Mouse (Mus musculus) right cerebral cortex, adult 18-20 months (tissue): ENCODE measurements around the gene Tlr9.

Experiments used
- DNase-seq: peaks from one replicate; pipeline ENCODE4 v3.0.0; 2022; ENCODE audit warnings: mixed read lengths

The Tlr9 gene

DNA sequence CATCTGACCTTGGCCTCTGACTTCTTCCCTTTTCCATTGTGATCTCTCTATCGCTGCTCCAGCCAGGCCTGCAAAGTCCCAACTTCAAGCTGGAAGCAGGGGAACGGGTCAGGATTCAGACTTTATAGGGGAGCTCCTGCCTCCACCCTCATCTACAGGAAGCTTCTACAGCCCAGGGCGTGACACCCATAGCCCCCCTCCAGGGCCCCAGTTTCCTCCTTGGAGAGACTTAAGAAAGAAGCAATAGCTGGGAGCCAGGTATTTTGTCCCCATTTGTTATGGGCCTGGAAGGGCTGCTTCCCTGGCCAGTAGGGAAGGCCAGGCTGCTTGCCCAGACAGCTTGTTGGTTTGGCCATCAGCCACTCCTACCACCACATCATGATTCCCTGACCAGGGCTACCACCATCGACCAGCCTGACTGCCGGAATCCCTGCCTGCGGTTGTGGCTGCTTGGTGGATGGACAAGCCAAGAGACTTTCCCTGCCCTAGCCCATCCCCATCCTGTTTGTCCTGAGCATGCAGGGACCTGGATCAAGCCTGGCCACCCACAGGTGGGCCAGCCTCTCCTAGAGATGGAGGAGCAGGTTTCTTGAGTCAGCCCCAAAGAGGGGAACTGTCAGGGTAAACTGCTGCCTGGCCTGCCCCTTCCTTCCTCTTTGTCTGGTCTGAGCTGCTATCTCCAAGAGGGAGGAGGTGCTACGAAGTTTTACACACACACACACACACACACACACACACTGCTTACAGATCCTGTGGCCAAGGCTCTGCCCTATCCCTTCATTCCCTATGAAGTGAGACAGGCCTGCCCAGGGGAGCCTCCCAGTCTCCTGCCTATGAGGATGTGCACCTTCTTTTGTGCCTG lies 18.2 kb upstream of the Tlr9 start:
- DNase-seq = no peak

GRCm38 (mm10) chr9:106205713-106206290 lies 16.6 kb upstream of the Tlr9 start:
- DNase-seq = no peak

DNA sequence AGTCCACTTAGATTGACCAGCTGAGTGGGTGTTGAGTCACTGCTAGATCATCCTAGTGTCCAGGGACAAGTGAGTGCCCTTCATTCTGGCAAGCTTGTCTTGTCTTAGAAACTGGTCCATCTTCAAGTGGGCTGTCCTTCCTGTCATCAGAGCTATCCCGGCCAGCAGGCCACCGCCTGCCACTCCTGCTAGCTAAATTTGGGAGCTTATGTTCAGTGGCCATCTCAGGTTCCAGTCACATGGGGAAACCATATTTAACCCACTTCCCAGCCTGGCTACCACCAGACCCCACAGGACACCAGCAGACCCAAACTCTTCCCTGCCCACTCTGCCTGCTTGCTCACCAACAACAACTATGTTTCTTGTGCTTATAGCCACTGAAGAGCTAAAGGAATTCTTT lies 15.9 kb upstream of the Tlr9 start:
- DNase-seq = no peak

DNA sequence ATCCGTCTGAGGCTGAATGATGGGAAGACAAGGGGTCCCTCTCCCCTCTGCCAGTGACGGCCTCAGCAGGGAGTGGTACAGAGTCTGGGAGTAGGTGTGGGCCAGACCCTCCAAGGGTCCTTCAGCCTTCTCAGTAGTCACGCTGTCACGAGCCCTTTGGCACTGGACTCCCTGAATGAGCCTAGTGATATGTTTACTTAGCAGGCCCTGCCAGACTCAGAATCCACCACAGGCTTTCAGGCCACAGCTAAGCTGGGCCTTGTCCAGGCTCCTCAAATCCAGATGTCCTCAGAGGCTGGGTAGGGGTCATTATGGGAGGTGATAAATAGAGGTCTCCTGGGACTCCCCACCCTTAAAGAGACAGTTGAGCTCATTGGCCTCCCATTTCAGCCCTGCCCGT lies 14.2 kb upstream of the Tlr9 start:
- DNase-seq = no peak

- no peak for DNase-seq
Observed at GRCm38 (mm10) chr9:106209954-106210353, 12.4 kb upstream of the Tlr9 start.

DNA sequence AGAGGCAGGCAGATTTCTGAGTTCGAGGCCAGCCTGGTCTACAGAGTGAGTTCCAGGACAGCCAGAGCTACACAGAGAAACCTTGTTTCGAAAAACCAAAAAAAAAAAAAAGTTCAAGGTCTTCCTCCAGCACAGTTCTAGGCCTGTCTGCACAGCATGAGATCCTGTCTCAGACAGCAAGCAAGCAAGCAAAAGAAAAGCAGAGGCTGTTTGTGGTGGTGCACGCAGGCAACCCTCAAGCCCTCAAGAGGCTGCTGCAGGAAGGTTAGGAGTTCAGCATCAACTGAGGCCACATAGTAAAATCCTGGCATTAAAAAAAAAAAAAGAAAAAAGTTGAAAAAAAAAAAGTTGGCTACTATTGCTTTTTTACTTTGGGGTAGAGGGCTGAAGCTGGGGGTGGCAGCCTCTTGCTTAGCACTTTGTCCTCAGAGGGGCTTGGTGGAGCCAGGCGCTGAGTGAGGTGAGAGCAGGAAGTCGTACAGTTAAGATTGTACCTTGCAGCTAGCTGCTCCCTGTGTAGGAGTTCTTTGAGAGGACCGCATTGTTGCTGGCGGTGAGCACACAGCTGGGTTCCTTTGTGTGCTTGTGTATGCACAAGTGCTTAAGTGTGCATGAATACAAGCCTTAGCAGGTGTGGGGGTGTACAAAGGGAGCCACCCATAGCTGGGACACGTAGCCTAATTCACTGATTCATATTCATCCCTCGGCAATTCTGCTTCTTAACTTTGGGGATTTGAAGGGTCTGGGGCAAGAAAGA lies 11.4 kb upstream of the Tlr9 start:
- no peak for DNase-seq

DNA sequence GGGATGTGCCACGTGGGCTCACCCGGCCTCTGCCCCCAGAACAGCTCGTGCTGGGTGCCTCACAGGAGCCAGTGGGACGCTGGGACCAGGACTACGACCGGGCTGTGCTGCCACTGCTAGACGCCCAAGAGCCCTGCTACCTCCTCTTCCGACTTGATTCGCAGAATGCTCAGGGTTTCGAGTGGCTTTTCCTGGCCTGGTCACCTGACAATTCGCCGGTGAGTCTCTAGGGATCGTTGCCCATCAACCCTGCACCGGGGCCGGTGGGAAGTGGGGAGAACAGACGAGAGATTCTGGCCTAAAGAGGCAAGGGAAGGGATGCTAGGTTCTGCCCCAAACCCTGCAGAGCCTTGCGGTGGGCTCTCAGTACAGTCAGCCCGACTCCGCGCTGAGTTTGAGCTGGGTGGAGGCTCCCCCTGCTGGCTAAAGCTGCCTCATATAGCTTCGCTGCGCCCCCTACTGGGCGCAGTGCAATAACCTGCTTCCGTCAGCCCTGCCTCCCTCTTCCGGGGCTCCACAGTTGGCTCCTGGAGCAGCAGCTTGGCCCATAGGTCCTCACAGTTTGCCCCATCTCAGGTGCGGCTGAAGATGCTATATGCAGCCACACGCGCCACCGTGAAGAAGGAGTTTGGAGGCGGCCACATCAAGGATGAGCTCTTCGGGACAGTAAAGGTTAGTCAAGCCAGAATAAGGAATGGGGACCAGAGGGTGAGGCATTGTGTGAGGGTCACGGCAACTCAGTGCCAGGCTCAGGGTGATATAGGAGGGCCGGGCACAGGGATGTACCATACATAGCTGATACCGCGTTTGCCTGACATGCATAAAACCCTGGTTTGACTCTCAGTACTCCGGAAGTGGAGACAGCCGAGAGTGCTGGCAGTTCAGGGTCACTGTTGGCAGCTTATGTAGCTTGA lies 10.5 kb upstream of the Tlr9 start:
- peak; percentile 76 for DNase-seq

DNA sequence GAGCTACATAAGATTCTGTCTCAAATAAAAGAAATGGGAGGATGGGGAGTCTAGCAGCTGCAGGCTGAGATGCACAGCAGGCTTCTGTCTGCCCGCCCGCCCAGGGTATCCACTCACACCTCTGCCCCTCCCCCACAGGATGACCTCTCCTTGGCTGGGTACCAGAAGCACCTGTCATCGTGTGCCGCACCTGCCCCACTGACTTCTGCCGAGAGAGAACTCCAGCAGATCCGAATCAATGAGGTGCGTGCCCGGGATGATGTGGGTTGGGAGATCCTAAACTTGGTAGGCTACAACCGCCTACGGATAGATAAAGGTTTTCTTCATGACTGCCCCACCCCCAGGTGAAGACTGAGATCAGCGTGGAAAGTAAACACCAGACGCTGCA lies 9.8 kb upstream of the Tlr9 start:
- DNase-seq = no peak

DNA sequence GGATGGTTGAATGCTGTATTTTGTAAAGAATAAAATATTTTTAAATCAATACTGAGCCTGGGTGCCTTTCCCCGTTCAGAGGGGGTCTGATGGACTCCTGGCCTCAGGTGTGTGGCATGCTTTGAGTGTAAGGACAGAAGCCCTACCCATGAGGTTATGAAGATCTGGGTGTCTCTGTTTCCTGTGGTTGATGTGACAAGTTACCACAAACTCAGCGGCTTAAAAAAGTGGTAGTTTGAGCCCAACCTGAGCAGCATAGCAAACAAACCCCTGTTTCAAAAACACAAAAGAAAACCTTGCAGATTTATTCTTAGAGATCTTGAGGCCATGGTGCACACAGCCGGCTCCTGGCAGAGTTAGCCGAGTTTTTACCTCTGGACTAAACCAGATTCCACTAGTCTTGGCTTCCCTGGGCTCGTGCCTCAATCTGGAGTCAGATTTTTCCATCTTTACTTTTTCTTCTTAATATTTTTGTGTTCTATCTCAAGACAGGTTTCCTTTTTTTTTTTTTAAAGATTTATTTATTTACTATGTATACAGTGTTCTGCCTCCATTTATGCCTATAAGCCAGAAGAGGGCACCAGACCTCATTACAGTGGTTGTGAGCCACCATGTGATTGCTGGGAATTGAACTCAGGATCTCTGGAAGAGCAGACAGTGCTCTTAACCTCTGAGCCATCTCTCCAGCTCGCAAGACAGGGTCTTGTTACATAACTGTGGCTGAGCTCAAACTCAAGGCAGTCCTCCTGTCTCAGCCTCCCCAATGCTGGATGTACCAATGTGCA lies 6.9 kb upstream of the Tlr9 start:
- DNase-seq = no peak

DNA sequence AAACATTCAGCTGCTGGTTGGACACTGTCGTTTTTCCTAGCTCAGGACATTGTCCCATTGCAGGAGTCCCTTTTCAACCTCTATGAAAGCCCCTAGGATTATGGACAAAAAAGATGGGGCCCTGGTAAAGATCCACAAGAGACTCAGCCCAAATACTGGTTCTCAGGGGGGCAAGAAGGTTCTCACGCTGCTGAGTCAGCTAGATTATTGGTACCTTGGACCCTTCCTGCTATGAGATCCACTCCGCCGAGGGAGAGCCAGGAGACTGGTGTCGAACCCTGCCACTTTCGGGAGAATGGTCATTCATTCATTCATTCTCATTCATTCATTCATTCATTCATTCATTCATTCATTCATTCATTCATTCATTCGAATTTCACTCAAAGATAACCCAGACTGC lies 5.4 kb upstream of the Tlr9 start:
- no peak for DNase-seq

- no peak for DNase-seq
Observed at GRCm38 (mm10) chr9:106220894-106221523, 1.4 kb upstream of the Tlr9 start.

DNA sequence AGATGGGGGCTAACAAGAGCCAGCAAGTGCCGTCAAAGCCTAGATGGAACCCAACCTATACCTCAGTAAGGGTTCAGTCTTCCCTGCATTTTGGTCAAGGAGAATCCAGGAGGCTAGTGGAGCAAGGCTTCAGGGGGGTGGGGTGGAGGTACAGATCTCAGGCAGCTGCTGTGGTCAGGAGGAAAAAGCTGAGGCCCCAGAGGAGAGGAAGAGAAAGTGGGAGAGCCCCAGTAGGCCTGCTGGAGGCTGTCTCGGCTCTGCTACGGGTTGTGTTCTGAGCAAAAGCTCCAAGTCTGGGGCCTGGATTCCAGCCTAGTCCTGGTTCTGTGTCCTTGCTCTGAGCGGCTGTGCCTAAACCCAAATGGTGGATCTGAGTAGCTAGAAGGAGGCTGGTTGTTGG lies 596 bp downstream of the Tlr9 start:
- DNase-seq = no peak

GRCm38 (mm10) chr9:106225469-106226150 lies 3.2 kb downstream of the Tlr9 start:
- no peak for DNase-seq

DNA sequence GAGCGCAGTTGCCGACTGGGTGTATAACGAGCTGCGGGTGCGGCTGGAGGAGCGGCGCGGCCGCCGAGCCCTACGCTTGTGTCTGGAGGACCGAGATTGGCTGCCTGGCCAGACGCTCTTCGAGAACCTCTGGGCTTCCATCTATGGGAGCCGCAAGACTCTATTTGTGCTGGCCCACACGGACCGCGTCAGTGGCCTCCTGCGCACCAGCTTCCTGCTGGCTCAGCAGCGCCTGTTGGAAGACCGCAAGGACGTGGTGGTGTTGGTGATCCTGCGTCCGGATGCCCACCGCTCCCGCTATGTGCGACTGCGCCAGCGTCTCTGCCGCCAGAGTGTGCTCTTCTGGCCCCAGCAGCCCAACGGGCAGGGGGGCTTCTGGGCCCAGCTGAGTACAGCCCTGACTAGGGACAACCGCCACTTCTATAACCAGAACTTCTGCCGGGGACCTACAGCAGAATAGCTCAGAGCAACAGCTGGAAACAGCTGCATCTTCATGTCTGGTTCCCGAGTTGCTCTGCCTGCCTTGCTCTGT lies 3.8 kb downstream of the Tlr9 start:
- DNase-seq = peak; percentile 62

DNA sequence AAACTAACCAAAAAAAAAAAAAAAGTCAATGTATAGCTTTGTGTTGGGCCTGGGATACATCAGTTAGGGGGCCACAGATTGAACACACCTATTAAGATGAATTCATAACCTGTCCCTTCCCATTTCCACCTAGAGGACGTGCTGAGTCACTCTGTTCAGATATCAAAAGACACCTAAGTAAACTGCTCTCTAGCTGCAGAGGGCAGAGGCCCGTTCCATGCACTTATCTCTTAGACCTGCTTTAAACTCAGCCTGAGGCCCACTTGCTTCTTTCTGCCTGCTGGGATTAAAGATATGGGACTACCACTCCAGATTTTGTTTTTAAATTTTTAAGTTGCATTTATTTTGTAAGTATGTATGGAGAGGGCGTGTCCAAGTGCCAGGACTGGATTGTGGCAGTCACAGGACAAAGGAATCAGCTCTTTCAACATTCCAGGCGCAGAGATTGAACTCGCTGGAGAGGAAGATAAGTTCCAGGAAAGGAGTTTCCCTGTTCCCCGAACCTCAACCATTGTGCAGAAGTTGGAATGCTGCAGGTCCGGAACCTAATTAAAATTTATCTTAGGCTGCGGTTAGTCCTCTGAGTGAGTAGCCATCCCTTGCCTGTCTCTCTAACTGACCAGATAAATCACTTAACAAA lies 5.5 kb downstream of the Tlr9 start:
- DNase-seq = no peak

DNA sequence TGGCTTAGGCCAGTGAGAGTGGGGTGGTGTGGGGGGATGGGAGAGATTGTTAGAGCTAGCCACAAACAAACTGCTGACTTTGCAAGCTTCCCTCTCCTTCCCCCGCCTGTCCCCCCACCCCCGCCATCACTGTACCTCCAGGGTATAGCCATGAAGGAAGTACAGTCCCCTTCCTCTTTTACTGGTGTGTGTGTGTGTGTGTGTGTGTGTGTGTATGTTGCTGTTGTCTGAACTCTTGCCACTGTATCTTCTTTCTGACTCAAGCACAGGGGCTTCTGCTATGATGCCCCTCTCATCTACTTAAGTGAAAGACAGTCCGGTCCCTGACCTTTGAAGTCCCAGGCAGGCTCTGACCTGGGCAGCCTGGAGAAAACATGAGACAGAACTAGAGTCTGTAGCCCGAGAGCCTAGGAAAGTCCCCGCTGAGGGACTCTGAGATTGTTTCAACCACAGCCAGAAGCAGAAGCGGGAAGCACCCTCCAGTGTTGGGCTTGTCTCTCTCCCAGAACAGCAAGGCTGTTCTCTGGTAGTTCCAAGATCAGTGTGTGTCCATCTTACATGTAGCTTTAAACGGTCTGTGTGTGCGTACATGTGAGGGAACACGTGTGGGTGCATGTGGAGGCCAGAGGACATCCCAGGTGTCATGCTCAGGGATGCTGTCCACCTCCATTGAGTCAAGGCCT lies 7.8 kb downstream of the Tlr9 start:
- no peak for DNase-seq

- no peak for DNase-seq
Observed at GRCm38 (mm10) chr9:106230734-106231106, 8.3 kb downstream of the Tlr9 start.

GRCm38 (mm10) chr9:106231220-106231619 lies 8.8 kb downstream of the Tlr9 start:
- DNase-seq = no peak

GRCm38 (mm10) chr9:106231816-106232215 lies 9.4 kb downstream of the Tlr9 start:
- DNase-seq = no peak

- DNase-seq = no peak
Observed at GRCm38 (mm10) chr9:106232956-106233355, 10.6 kb downstream of the Tlr9 start.
